Mouse (Mus musculus) small intestine, adult 2 months (tissue): ENCODE measurements around the gene Megf9.

Source experiments
- CTCF ChIP-seq: fragments of 200-500 bp; IDR thresholded peaks from 2 replicates; pipeline ENCODE4 v1.5.1; 2012; ENCODE audit warnings: low read depth, mild to moderate bottlenecking, control low read depth, inconsistent platforms, low read length, moderate library complexity, mixed read lengths; ENCODE audit not compliant: insufficient replicate concordance, insufficient read length; ENCODE audit errors: extremely low read depth
- POLR2A ChIP-seq: fragments of 200-500 bp; IDR thresholded peaks from 2 replicates; pipeline ENCODE4 v1.6.1; 2012; ENCODE audit warnings: low read depth, mild to moderate bottlenecking, control low read depth, inconsistent platforms, low read length, moderate library complexity

DNA sequence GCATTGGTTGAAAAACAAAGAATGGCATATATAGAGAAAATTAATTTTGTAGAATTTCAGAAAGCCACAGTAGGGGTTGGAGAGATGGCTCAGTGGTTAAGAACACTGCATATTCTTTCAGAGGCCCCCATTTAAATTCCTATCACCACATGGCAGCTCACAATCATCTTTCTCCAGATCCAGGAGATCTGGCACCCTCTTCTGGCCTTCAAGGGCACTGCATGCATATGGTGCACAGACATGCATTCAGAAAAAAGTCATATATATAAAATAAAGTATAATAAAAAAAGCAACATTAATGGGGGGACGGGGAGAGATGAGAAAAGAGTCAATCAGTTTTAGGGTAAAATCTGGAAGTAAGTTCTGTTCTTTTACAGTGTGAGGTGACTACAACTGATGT, 85.1 kb downstream of the Megf9 start:
- TF ChIP-seq POLR2A (no peak), CTCF (0 out of 2 replicates have a peak, but pooled peaks have one; percentile 11)
